Mouse (Mus musculus): Measurements from ENCODE around the gene Madd.

The Madd gene

DNA sequence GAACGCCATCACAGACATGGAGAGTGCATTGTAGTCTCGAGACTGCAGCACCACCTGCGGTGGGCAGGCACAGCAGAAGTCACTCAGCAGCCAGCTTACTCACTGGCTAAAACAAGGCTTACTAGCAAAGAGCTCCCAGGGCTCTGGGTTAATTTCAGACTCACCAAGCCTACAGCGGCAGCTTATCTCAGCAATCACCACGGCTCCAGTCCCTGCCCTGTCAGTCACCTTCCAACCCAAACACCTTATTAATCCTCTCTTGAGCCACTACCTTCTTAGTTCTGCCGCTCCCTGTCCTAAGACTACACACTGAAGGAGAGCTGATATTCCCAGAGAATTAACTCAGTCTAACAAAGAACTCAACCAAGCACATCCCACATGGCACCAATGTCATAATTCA, 7.4 kb downstream of the Madd start:
- no peak for DNase-seq (ENCODE audit: extremely low spot score, low read depth, low spot score)

DNA sequence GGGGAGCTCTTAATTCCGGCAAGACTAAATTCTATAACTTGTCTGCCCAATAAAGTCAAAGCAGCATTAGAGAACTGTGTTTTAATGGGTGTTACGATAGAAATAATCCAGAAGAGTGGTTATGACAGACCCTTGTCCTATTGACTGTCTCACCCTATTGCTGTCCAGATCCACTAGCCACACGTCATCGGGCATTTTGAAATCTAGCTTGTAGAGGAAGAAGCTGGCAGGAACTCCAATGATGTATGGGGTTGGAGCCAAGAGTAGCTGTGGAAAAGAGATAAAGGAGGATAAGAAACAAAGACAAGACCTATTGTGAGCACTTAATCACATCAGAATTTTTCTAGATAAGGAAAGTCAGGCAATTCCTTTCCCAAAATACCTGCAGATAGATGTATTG, 8.1 kb downstream of the Madd start:
- no peak for DNase-seq (ENCODE audit: extremely low spot score, low read depth, low spot score)

DNA sequence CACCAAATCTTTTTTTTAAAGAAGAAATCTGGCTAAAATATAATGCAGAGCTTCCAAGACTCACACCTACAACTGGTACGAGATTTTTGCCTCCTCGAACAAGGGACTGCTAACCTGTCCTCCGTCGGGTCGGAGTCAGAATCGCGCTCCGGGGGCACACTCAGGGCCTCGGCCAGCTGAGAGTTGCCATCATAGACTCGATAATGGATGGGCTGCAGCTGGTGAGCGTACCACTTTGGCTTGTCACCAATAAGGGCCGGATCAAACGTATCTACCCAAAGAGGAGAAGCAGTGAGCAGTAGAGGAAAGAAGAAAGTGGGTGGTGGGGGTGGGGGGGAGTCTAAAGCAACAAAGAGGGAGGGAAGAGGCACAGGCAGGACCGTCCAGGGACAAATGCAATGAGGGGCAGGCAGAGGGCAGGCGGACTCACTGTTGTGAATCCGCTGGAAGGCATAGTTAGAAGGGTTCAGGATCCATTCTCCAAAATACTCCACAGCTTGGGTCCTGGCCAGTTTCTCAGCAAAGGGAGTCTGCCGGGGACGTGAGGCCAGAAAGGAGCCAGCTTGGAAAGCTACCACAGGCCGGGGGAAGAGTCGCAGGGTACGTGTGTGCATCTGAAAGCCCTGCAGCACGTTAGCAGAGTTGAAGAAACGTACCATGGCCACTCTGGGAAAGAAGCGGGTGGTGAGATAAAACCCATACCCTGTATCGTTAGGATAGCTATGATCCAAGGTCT, 13.9 kb downstream of the Madd start:
- no peak for DNase-seq (ENCODE audit: extremely low spot score, low read depth, low spot score)

DNA sequence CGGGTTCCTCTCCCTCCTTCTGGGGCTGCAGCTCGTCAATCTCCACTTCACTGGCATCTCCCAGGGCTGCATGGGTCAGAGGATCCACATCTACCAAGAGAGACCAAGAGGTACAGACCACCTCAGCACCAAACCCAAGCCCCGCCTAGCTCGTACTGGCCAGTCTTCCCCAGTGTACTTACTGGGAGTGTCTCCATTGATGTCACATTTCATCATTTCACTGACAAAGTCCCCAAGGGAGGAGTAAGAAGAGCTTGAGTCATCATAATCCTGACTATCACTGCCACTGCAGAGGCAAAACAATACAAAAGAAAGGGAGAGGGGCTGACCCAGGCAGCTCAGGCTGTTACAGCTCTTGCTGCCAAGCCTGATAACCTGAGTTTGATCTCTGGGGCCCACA, 16.0 kb downstream of the Madd start:
- DNase-seq (ENCODE audit: extremely low spot score, low read depth, low spot score), result no peak

DNA sequence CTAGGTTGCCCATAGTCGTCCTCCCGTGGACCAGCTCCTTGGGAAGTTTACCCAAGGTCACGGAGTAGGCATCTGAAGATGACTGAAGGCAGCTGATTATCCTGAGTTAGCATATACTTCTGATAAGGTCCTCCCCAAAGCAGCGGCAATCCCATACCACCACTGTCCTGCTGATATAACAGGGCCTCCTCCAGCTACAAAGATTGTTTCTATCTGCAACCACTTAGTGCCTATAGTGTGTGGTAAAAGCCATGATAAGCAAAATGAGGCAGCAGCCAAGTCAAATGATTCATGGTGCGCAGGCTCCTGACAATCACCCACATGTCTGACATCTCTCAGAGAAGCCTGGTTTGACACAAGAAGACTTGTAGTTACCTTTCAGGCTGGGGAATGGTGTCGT, 18.6 kb downstream of the Madd start:
- no peak for DNase-seq (ENCODE audit: extremely low spot score, low read depth, low spot score)

DNA sequence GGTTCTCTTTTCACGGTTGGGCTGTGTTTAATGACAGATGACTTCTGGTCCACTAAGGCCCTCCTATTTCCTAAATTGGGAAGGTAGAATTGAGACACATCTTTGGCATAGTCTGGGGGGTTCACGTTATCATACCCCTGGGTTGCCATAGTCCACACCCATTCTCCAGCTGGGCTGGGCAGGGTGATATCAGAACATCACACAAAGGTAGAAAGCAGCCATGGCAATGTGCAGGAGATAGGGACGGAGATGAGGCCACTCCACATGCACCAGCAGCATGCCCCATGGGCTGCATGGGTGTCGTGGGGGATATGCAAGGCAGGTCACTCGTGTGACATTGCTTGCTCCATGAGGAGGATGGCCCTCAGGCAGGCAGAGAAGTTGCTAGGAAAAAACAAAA, 20.1 kb downstream of the Madd start:
- DNase-seq (ENCODE audit: extremely low spot score, low read depth, low spot score), result no peak

DNA sequence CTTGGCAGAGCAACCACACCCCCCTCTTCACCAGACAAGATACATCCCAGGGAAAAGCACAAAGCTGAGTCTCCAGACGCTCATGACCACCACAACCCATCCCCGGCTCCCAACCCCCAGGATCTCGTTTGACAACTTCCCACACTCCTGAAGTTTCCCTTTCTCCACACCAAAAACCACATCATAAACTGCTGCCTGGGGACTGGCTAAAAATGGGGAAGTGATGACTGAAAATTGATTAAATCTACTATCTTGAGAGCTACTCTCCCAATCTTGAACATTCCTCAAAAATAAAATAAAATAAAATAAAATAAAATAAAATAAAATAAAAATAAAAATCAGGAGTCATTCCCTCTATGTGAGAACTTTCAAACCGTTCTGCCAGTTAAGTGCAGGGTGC, 20.7 kb downstream of the Madd start:
- DNase-seq (ENCODE audit: extremely low spot score, low read depth, low spot score), result no peak

DNA sequence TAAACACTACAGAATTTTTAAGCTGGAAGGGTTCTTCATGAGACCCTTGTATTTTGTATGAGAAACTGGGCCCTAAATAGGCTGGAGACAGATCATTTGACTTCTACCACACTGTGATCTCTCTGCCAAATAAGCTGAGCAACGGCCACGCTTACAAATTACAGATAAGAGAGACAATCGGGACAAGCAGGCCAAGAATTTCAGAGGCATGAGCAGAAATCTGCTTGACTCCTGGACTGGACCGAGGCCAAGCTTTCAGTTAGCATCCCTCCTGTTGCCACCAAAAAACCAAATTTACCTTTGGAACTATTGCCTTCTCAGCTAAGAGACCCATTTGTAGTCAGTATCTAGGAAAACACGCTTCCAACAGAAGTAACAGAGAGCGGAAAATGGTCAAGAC, 23.0 kb downstream of the Madd start:
- DNase-seq (ENCODE audit: extremely low spot score, low read depth, low spot score), result no peak

DNA sequence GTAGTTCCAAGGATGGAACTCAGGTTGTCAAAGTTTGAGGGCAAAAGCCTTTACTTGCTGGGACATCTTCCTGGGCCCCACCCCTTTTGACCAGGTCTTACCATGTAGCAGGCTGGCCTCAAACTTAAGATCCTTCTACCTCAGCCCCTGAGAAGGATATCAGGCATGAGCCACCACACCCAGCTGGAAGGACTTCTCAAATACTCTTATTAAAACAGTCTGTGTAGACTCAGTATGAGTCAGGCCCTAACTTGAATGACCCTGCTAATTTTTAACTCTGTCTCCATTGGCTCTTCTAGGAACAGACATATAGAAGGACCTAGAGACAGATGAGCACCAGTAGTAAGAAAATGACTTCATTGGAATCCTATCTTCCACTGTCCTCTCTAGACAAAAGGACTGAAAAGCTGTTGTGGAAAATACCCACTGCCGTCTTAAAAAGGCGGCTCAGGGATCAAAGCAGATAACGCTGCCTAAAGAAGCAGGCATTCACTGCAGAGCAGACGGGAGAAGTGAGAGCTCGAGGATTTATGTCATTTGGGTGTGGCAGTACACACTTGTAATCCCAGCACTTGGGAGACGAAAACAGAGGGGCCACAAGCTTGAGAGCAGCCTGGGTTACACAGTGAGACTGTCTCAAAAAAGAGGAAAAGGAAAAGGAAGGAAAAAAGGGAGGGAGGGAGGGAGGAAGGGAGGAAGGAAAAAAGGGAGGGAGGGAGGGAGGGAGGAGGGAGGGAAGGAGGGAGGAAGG, 26.5 kb downstream of the Madd start:
- DNase-seq (ENCODE audit: extremely low spot score, low read depth, low spot score), result no peak

DNA sequence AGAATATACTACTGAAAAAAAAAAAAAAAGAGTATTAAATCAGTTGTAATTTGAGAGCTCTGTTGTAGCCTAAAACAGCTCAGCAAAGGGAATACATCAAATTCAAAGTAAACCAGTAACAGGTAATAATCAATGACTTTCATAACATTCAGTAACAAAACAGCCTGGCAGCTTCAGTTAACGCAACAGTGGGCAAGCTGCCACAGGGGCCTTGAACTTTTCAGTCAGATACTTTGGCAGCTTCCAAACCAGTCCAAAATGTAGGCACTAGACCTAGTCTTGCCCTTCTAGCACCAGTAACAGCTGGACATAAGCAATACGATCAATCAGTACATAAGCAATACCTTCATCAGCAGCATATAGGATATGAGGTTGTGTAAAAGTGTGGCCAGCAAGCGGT, 29.5 kb downstream of the Madd start:
- DNase-seq (ENCODE audit: extremely low spot score, low read depth, low spot score), result no peak

DNA sequence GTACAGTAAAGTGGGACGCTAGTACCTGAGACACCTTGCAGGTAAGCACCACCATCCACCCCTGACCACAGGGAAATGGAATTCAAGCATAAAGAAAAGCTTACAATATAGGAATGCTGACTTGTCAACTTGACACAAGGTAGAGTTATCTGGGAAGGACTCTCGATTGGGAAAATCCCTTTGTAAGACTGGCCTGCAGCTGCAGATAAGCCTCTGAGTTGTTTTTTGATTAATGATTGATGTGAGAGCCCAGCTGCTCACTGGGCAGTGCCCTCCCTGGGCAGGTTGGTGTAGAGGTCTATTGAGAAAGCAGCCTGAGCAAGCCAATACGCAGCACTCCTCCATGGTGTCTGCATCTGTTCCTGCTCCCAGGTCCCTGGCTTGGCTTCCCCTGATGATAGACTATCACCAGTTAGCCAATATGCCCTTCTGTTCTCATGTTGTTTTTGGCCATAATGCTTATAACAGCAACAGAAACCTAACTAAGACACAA, 30.7 kb downstream of the Madd start:
- no peak for DNase-seq (ENCODE audit: extremely low spot score, low read depth, low spot score)

DNA sequence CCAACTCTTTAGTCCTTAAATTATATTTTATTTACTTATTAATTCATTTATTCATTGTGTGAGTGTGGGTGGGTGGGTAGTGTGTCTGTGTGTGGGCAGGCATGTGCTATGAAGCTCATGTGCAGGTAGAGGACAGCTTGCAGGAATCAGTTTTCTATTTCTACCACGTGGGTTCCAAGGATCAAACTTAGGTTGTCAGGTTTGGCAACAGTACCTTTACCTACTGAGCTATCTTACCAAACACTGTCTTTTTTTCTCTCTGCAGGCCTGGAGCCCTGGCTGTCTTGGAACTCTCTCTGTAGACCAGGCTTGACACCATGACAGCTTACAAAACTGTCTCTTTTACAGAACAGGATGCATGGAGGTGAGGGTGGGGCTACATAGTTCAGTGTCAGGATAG, 32.3 kb downstream of the Madd start:
- no peak for DNase-seq (ENCODE audit: extremely low spot score, low read depth, low spot score)

DNA sequence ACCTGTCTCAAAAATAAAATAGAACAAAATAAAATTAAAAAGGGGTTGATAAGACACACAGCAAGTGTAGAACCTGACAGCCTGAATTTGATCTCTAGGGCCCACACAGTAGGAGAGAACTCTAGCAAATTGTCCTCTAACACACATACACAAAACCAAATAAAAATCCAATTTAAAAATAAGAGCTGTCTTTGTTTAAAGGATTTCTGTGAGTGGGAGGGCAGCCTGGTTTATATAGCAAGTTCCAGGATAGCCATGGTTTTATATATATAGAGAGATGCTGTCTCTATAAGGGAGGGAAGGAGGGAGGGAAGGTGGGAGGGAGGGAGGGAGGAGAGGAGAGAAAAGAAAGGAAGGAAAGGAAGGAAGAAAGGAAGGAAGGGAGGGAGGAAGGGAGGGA, 35.5 kb downstream of the Madd start:
- DNase-seq (ENCODE audit: extremely low spot score, low read depth, low spot score), result no peak

DNA sequence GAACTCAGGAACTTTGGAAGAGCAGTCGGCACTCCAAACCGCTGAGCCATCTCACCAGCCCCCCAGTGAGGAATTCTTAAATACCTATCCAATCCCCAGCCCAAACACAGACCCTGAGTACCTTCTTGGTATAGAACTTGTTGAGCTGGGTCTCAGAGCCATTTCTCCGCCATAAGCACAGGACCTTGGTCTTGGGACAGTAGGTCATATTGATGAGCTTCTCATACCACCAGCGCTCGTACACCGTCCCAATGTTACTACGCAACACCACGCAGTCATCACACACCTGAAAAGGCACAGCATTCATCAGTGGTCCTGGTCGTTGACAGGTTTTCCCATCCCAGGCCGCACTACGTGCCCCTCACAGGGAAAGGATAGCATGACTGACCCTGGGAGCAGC, 40.2 kb downstream of the Madd start:
- no peak for DNase-seq (ENCODE audit: extremely low spot score, low read depth, low spot score)

DNA sequence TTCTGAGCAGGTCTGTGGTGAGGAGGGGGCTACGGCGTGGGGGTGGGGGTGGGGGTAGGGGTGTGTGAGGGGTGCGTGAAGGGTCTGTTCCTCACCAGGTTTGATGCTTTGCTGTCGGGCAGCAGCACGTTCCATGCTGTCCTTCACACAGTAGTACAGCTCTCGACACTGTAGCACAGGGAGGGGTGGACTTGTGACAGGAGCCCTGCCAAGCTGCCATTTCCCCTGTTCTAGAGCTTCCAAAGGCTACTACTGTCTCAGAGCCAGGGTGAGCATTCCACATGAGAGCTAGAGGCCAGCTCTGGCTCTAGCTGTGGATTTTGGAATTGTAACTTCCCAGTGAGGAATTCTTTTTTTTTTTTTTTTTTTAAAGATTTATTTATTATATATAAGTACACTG, 40.7 kb downstream of the Madd start:
- DNase-seq (ENCODE audit: extremely low spot score, low read depth, low spot score), result no peak

DNA sequence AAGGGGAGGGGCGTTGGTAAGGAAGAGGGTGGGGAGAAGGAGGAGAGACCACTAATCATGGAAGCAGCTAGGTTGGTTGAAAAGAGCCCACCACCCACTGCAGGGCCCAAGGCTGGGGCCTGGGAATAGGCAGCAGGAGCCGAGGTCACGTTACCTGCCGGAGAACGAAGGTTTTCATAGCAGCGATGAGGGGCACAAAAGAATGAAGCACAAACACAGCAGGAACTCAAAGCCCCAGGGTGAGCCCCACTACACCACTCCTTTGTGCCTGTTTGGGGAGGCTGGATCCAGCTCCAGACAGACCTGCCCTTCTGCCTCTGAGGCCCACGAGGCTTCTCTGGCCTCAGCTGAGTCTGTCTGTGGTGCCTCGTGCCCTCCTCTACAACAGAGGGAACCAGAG, 43.9 kb downstream of the Madd start:
- no peak for DNase-seq (ENCODE audit: extremely low spot score, low read depth, low spot score)

DNA sequence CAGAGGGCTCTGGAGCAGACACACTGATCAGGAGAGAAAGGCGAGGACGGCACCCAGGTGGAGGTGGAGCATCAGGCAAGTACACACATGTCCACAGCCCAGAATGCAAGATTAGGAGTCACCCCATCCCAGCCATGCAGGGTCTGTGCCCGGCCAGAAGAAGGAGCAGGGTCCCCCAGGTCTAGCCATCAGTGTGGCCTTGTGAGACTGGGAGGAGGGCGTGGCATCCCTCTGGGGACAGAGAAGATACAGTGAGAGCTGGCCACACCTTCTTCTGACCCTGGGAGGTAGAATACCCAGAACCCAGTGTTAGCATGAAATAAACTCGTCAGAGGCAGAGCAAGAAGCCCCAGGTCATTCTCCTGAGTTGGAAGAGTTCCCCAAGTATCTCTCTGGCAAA, 44.3 kb downstream of the Madd start:
- DNase-seq (ENCODE audit: extremely low spot score, low read depth, low spot score), result no peak

DNA sequence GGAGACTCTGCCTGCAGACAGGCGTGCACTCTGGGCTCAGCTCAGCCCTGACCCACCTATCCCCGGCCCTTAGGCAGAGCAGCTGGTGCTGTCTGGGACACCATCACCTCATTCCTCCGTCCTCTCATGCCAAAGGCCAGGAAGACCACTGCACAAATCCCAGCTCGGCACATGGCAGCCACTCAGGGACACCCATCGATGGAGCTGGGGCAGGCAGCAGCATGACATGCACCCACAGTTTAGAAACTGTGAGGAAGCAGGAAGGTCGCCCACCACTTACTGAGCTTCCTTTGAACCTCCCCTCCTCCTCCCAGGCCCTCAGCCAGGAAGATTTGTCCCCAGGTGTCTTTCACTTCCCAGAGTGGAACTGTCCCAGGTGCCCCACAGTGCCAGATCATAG, 46.2 kb downstream of the Madd start:
- DNase-seq (ENCODE audit: extremely low spot score, low read depth, low spot score), result no peak

DNA sequence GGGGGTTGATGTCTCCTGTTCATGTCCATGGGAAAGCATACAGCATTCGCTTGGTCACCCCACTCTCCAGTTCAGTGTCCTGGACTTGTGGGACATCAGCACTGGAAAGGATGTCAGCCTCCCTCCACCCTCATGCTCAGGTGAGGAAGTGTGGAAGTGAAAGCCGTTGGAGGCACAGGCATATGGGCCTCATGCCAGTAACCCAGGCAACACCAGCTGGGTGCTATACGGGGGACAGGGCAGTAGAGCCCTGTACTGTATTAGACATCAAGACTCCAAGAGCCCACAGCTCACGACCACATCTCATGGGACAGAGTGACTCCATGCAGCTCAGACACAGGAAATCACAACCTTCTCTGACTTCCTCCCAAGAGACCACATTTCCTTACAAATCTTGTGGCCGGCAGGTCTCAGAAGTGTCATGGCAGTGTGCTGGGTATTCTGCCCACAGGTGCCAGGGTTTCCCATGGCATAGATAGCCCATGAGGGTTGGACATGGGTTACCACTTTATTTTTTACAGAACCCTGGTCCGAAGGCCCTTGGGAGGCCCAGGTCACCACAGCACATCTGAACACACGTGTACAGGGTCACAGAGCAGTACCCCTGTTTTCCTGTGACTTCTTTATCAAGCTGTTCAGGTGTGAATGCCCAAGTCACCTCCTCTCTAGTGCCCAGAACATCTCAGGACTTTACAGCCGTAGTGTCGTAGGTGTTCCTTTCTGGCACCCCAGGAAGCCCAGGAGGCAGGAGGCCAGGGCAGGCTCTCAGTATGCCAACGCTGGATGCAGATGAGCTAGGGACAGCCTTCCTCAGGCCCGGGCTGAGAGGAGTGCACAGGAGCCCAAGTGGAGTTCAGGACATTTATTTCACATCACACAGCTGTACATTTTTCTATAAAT, 46.9 kb downstream of the Madd start:
- DNase-seq (ENCODE audit: extremely low spot score, low read depth, low spot score), result no peak

DNA sequence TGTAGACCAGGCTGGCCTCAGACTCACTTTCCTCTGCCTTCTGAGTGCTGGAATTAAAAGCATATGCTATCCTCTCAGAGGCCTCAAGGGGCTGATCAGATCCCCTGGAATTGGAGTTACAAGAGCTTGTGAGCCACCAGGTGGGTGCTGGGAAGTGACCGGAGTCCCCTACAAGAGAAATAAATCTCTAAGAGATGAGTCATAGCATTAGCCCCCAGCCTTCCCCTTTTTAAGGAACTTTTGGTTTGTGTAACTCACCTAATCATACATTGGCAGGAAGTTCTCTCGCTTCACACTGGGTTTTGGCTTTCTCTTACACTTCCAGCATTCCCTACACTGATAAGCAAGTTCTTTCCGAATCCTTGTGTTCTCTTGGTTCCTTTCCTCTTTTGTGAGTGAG, 51.6 kb downstream of the Madd start:
- no peak for DNase-seq (ENCODE audit: extremely low spot score, low read depth, low spot score)

DNA sequence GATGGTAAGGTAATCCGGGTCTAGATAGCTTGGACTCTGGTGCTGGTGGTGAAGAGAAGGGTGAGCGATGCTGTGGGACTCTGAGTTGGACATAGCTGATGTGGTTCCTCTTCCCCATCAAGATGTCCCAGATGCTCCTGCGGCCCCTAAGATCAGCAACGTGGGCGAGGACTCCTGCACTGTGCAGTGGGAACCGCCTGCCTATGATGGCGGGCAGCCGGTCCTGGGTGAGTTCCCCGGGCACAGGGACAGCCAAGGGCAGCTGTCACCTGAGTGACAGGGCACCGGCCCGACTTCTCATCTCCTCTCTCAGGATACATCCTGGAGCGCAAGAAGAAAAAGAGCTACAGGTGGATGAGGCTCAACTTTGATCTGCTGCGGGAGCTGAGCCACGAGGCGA, 52.4 kb downstream of the Madd start:
- DNase-seq (ENCODE audit: extremely low spot score, low read depth, low spot score), result no peak

DNA sequence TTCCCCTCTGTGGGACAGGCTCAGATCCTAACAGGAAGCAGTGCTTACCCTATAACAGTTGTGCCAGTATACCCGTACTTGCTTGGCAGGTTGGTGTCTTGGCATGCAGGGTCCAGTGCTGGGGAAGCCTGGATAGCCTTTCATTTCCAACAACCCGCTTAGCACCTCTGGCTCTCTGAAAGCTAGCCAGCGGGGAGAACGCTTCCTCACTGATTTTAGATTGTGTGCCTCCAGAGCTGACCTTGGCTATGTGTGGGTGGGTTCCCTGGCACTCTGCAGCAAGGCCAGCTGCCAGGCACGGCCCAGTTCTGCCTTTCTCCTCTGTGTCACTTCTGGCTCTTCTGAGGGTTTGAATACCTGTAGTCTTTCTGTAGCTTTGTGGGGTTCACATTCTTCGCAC, 53.5 kb downstream of the Madd start:
- DNase-seq (ENCODE audit: extremely low spot score, low read depth, low spot score), result no peak

Measured in hindlimb bud, embryonic 11.5 days (tissue).